Mouse (Mus musculus) kidney, postnatal 36 days (tissue): ENCODE results near the gene Hao2.
A peak's percentile ranks its signal among the peaks of the same experiment; 100 is the strongest.

Experiments
- DNase-seq, 2 experiments: peaks; one replicate each; pipeline ENCODE4 v3.0.0; 2021 to 2022; ENCODE audit warnings: mixed read lengths in 2 of 2

The Hao2 gene

DNA sequence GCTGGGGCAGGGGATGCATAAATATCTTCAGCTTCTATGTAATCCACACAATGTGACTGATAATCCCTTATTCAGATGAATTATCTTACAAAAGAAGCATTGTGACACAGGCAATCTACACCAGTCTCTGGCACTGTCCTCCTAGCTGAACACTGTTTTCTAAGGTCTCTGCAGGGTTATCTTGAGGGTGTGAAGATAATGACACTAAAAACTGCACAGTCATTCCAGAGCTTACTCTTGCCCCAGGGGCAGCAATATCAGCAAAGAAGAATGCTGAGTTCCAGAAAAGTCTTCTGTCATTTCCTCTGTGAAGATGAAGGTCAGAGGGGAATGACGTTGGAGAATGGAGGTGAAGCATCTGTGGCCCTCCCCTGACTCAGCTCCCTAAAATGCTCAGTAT, 36.1 kb downstream of the Hao2 start:
- DNase-seq = no peak

DNA sequence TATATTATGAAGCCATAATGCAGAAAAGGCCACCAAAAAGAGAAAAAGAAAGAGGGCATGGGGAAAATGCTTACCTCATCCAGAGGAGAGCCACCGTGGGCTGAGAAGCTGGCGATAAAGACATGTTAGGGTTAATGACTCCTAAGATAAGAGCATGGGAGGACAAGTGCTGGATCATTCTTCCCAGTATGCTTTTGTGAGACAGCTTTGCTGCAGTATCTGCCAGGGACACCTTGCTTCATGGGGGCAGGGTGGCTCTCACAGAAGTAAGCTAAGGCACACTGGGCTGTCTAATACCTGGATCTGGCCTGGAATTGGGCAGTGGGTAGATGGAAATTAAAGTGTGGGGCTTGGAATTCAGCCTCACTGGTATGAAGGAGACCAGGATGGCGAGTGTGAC, 37.9 kb downstream of the Hao2 start:
- DNase-seq = no peak

DNA sequence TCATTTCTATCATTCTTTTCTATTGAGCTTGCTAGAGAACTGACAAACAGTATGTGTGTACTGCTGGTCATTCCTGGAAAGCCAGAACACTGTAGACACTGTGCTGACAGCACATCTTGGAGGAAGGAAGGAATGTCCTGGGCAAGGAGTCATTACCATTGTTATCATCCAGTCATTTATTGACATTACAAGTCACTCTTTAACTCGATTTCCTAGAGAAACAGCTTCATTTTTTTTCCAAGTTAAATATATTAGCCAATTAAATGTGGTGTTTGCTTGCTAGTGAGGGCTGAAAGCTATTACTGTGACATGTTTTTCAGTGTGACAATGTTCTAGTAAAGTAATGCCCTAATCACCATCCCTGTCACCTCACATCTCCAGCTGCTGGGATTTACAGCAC, 39.4 kb downstream of the Hao2 start:
- DNase-seq = peak; percentile 12 to 35

DNA sequence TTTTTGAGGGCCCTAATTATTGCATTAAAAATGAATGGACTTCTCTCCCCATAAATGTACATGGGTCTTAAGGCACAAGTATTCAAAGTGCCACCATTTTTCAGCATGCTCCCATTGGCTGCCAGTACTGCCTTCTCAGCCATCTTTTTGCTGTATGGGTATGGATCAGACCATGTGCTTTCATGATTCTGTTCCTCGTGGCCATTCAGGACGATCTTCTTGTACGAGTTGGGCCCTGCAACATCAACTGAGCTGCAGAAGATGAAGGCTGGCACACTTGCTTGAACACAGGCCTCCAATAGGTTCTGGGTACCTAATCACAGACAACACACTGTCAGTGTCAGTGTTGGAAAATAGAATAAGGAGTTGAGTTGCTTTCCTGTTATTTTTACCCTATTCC, 40.0 kb downstream of the Hao2 start:
- DNase-seq = no peak

DNA sequence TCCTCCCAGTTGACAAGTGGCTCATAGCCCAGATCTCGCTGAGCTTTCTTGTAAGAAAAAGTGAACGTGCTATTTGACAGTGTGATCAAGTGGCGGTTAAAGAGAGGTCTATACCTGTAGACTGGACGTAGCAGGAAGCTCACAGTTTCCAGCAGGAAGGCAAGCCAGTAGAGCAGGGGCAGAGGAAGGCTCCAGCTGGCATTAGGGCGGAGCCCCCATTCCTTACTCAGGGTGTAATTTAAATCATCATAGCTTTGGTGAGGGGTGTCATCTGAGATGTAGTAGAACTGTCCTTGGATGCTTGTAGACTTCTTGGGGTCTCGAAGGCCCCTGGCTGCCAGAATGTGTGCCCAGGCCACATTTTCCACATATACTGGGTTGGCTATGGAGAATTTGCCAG, 40.4 kb downstream of the Hao2 start:
- DNase-seq = no peak

DNA sequence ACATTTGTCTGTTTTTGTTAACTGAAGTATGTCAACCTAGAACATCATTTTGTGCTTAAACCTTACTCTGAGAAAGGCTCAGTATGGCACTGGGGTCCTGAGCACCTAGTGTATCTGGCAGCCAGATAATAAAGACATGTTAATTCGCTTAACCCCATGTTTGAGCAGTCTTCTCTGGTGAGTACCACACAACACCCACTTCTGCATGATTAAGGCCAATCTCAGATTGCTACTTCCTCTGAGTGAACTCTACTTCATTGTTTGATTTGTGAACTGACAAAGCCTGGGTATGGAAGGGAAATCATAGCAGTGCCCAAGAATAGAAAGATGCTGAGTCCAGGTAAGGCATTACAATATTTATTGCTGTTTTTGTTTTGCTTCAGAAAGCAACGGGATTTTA, 41.2 kb downstream of the Hao2 start:
- DNase-seq = no peak

DNA sequence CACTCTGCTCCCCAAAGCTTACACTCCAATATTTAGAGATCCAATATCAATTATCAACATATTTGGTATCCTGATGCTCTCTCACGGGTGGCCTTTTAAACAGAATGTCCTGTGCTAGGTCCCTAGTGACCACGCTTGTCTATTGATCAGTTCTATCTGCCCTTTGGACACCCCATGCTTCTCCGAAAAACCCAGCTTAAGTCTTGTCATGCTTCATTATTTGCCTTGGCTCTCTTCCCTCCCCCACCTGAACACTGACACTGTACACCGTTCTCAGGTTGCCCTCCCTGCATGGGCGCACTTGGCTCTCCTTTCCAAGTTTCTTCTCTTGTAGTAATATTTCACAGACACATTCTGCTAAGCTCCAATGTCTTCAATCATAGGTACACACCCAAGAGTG, 42.8 kb downstream of the Hao2 start:
- DNase-seq = peak; percentile 8 to 27

DNA sequence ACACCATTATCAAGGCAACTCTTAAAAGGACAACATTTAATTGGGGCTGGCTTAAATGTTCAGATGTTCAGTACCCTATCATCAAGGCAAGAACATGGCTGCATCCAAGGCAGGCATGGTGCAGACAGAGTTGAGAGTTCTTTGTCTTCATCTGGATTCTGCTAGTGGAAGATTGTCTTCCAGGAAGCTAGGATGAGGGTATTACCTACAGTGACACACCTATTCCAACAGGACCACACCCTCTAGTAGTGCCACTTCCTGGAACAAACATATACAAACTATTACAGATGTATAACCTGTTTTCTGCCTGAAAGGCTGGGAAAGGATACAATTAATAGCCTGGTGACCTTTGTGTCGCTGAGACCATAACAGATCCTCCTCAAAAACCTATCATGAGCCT, 44.1 kb downstream of the Hao2 start:
- no peak for DNase-seq
